Mouse (Mus musculus): Measurements from ENCODE around the gene Hdac7. TPM values are rescaled to one million over a fixed set of nuclear protein-coding genes. Genes with fewer than 3 reads are reported as not detected.

The Hdac7 gene
- total RNA-seq, 2 experiments from 2014 or later = 45.9 to 52.5 TPM

DNA sequence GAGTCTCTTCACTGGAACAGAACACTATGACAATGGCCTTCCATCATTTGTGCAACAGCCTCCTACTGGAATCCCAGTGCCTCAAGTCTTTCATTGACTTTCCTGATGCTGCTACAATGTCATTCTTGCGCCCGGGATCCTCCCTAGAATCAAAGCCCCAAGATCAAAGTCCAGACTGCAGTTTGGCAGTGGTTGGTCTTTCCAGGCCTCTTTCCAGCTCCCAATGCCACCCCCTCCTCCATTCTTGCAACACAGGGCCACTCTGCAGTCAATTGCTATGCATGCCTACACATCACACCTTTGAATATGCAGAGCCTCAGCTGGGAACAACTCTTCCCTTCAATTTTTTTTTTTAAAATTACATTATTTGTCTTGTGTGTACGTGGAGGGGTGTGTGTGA lies 16.1 kb upstream of the Hdac7 start:
- intact Hi-C loops (cut with DNase I) = no loop called here
- DNase-seq = no peak

DNA sequence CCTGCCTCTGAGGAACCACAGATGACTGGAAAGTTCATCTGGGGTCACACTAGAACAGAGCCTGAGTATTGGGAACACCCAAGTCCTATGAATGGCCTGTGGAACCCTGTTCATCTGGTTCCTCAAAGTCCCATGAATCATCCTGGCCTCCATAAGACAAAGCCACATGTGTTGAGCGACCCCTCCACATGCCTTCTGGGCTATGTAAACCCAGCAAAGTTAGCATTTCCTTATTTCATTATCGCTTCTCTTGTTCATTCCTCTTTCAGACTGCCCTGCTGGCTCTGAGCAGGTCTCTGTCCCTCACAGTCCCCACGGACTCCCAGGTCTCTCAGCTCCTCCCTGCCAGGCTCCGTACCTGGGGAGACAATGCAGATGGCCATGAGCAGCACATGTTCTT lies 14.1 kb upstream of the Hdac7 start:
- intact Hi-C loops (cut with DNase I) = no loop called here
- no peak for DNase-seq

GRCm38 (mm10) chr15:97854551-97854950 lies 10.2 kb upstream of the Hdac7 start:
- intact Hi-C loops (cut with DNase I) = loop anchor here (2.0 kb wide), 1 partner anchor 98 kb away; no protein-coding TSS in a partner anchor
- no peak for DNase-seq

DNA sequence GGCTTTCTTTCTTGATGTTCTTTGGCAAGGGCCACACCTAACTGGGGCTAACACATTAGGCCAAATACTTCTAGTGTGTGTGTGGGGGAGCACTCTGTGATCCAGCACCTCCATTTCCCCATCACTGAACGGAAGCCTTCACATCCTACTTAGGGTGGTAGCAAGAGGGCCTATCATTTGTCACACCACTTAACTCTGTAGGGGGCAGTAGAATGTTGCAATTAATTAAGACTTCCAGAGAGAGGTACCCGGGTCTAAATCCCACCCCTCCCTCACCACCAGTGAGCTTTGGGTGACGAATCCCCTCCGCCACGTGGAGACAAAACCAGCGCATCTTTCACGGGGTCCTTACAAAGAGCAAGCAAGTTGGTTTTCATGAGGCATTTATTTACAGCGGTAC lies 9.8 kb upstream of the Hdac7 start:
- intact Hi-C loops (cut with DNase I) = loop anchor here (2.0 kb wide), 1 partner anchor 99 kb away; no protein-coding TSS in a partner anchor
- DNase-seq = no peak

- no peak for DNase-seq
- intact Hi-C loops (cut with DNase I) = no loop called here
These were observed 8.0 kb upstream of the Hdac7 start for GRCm38 (mm10) chr15:97852291-97852690.

DNA sequence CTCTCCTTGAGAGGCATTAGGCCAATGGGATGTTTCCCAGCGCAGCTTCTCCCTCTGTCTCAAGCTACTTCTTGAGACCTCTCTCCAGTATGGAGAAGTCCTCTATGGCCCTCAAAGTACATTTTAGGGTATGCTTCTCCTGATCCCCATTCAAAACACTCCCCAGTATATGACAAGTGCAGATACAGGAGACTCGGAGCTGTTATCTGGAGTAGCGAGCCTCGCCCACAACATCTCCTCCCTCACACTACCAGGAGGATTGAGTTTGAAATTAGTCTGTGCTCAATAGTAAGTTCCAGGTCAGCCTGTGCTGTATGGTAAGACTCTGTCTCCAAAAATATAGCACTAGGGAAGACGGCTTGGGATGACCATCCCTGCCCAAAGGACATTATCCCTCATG lies 6.7 kb upstream of the Hdac7 start:
- no peak for DNase-seq
- intact Hi-C loops (cut with DNase I) = no loop called here

DNA sequence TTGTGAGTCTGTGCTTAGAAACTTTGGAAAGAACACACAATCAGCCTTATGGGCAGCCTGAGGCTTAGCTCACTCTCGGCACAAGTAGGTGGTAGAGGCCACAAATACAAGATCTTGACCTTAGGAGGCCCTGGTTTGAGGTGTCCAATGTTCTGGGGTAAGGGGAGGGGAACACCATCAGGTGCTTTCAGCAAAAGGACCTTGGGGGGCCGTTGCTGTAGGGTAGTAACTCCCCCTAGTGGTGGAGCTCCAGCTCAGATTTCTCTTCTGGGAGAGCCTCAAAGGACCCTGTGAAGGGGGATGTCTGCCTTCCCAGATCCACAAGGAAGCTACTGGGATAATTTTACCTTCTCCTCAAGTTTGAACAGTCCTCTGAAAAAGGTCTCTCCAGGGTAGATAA lies 6.1 kb upstream of the Hdac7 start:
- intact Hi-C loops (cut with DNase I) = loop anchor here (1.0 kb wide), 1 partner anchor 66 kb away; no protein-coding TSS in a partner anchor
- no peak for DNase-seq

GRCm38 (mm10) chr15:97849116-97849911 lies 5.0 kb upstream of the Hdac7 start:
- peak; percentile 86 to 90 for DNase-seq
- intact Hi-C loops (cut with DNase I) = loop anchor here (1.0 to 2.0 kb wide), 3 partner anchors 24 to 131 kb away; no protein-coding TSS in a partner anchor

- intact Hi-C loops (cut with DNase I) = loop anchor here (2.0 kb wide), 1 partner anchor 37 kb away; no protein-coding TSS in a partner anchor
These were observed 3.6 kb upstream of the Hdac7 start for GRCm38 (mm10) chr15:97847866-97848265.

GRCm38 (mm10) chr15:97847285-97847684 lies 3.0 kb upstream of the Hdac7 start:
- DNase-seq = no peak
- intact Hi-C loops (cut with DNase I) = no loop called here

More at GRCm38 (mm10) chr15:97847866-97848265, 3.6 kb upstream of the Hdac7 start:
- no peak for DNase-seq

GRCm38 (mm10) chr15:97846121-97846882 lies 2.0 kb upstream of the Hdac7 start:
- intact Hi-C loops (cut with DNase I) = no loop called here
- DNase-seq = no peak

DNA sequence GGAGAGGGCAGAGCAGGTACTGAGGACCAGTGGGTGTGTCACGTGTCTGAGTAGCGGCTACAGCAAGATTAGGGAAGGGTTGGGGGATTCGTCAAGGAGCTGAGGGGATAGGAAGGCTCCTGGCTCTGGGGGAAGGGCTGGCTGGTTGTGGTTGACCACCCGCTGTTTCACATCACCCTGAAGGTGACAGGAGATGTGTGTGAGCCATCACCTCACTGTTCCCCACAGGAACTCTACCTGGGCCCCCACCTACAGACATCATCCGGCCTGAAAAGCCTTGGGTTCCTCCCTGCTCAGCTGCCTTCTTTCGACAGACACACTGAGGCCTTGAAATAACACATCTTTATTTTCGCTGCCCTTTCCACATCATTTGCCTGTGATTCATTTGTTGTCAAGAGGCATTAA lies 1.1 kb downstream of the Hdac7 start:
- DNase-seq = no peak
- intact Hi-C loops (cut with DNase I) = no loop called here

DNA sequence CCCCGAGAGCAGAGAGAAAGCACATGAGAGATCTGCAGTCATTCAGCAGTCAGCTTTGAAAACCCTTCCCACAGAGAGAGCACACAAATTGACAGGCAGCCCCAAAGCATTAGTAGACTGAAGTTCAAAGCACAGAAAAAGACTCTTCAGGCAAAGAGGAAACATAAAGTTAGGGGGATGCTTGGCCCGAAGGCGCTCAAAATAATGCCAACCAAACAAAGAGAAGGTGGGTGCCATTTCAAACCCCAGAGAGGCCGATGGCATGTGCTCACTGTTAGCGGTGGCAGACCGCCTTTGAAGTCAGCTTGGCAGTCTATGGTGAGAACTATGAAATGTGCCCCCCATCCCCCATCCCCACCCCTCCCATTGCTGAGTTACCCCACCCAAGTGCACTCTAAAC lies 2.2 kb downstream of the Hdac7 start:
- no peak for DNase-seq

GRCm38 (mm10) chr15:97841383-97841782 lies 2.9 kb downstream of the Hdac7 start:
- no peak for DNase-seq
- intact Hi-C loops (cut with DNase I) = no loop called here

More for the DNA sequence above, 2.2 kb downstream of the Hdac7 start:
- intact Hi-C loops (cut with DNase I) = no loop called here

- intact Hi-C loops (cut with DNase I) = no loop called here
- DNase-seq = no peak
These were observed 3.5 kb downstream of the Hdac7 start for GRCm38 (mm10) chr15:97840781-97841180.

DNA sequence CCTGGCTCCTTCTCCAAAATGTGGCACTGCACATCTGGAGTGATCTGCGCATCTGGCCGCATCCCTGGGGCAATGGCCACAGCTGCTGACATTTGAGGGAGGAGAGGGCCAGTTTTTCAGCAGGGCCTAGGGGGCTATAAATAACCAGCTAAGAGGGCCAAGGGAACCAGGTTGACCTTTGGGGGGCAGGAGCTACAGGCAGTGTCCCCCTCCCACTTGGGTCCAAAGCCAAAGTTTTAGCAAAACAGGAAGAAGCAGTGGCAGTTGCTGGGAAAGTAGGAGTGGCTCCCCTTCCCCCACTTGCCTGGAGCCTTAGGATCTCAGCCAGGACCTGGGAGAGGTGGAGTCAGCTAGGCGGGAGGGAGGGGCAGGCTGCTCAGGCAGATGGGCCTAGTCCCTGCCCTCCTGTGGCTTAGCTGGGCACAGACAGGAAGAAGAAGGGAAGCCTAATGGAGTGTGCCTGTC lies 4.3 kb downstream of the Hdac7 start:
- peak; percentile 78 to 86 for DNase-seq
- intact Hi-C loops (cut with DNase I) = no loop called here

- DNase-seq = no peak
- intact Hi-C loops (cut with DNase I) = no loop called here
These were observed 4.8 kb downstream of the Hdac7 start for GRCm38 (mm10) chr15:97839473-97839872.

DNA sequence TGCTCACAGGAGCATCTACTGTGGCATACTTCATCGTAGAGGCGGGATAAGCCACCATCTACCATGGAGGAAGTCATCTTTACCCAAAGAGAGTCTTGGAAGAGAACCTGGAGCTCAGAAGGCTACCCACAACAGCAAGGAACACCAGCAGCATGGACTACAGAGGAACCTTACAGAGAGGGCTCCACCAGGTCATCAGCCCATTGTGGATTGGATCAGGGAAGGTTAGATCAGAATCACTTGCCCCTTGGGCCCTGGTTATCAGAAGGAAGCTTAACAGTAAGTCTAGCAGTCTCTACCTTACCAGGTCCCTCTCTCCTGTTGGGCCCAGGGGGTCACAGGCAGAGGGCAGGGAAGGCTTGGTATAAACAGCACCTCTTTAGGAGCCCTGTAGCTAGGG lies 5.3 kb downstream of the Hdac7 start:
- intact Hi-C loops (cut with DNase I) = no loop called here
- no peak for DNase-seq

DNA sequence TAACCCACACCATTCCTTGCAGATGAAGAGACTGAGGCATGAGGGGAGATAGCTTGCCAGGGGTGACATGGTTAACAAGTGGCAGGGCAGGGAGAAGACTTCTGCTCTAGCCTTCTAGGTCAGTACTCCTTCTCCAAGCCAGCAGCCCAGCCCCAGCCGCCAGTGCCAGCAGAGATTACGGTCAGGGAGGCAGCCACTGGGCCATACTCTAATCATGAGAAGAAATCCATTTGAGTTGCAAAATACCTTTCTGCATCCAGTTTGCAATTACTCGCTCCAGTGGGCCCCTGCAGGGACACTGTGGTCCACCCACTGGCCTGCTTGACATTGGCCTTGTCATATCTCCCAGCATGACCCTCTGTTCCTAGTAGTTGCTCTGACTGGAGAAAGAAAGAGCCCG lies 5.9 kb downstream of the Hdac7 start:
- intact Hi-C loops (cut with DNase I) = no loop called here
- DNase-seq = peak in 1 of 2 experiments; percentile 53

DNA sequence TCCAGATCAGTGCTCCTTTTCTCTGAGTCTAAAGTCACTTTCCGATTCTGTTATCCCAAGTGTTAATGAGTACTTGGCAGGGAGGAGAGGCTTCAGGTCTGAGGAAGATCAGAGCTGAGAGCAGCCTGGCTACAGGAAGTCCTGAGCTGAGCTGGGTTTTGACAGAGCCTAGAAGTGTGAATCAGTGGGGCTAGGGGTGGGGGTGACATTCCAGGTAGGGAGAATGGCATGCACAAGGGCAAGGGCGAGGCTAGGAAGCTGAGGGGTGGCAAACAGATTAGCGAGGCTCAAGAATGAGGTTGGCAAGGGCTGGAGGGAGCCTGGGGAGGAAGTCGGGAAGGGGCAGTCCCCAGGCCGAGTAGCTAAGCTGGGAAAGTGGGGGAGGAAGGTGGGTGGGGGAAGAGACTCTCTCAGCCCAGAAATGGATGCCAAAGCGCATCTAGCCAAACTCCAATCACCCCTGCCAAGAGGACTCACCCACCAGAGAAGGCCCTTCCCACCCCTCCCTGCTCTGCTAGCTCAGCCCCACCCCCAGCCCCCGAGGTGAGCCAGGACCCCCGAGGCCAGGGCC lies 6.7 kb downstream of the Hdac7 start:
- intact Hi-C loops (cut with DNase I) = no loop called here
- peak; percentile 50 to 66 for DNase-seq

GRCm38 (mm10) chr15:97836894-97837247 lies 7.4 kb downstream of the Hdac7 start:
- no peak for DNase-seq
- intact Hi-C loops (cut with DNase I) = no loop called here

Measured in heart, postnatal 14 days (tissue).